Mouse (Mus musculus) liver, embryonic 11.5 days (tissue): ENCODE measurements around the gene Phb2. TPM values are rescaled to one million over a fixed set of nuclear protein-coding genes. Genes with fewer than 3 reads are reported as not detected.
"Not testable (repeated sequence)": the region's sequence is repeated elsewhere in the genome, so short reads cannot be mapped to it uniquely, and the experiment has no call there.

Experiments used
- ATAC-seq: fragments of 200-750 bp; cut with Nextera tagmentation; replicated peaks from 2 replicates; pipeline ENCODE4 v1.8.0; 2017; ENCODE audit warnings: moderate number of reproducible peaks, mild to moderate bottlenecking, moderate TSS enrichment, moderate library complexity; ENCODE audit not compliant: low FRiP score
- DNase-seq: peaks from one replicate; pipeline ENCODE4 v3.0.0-alpha.2; 2017; ENCODE audit warnings: low spot score
- H3K27ac ChIP-seq: fragments of 300-500 bp; sonication (generic); 2 replicates; pipeline ENCODE4 v1.5.1; 2014; ENCODE audit warnings: mild to moderate bottlenecking, low read depth, low read length, control low read depth
- H3K27me3 ChIP-seq: fragments of 300-500 bp; sonication (generic); replicated peaks from 2 replicates; pipeline ENCODE4 v1.6.1; 2014; ENCODE audit warnings: low read length, mixed read lengths; ENCODE audit not compliant: control insufficient read depth, insufficient read depth
- H3K36me3 ChIP-seq: fragments of 300-500 bp; sonication (generic); 2 replicates; pipeline ENCODE4 v1.6.1; 2014; ENCODE audit warnings: mild to moderate bottlenecking, low read length, moderate library complexity, mixed read lengths; ENCODE audit not compliant: control insufficient read depth, insufficient read depth
- H3K4me1 ChIP-seq: fragments of 300-500 bp; sonication (generic); replicated peaks from 2 replicates; pipeline ENCODE4 v1.6.1; 2014; ENCODE audit warnings: low read length, mixed read lengths; ENCODE audit not compliant: control insufficient read depth, insufficient read depth
- H3K4me2 ChIP-seq: fragments of 300-500 bp; sonication (generic); 2 replicates; pipeline ENCODE4 v1.6.1; 2014; ENCODE audit warnings: mild to moderate bottlenecking, control low read depth, moderate library complexity
- H3K4me3 ChIP-seq: fragments of 300-500 bp; sonication (generic); 2 replicates; pipeline ENCODE4 v1.5.1; 2014; ENCODE audit warnings: low read depth, low read length, control low read depth
- H3K9ac ChIP-seq: fragments of 300-500 bp; sonication (generic); 2 replicates; pipeline ENCODE4 v1.6.1; 2014; ENCODE audit warnings: low read depth, low read length, control low read depth
- H3K9me3 ChIP-seq: fragments of 300-500 bp; sonication (generic); 2 replicates; pipeline ENCODE4 v1.6.1; 2016; ENCODE audit warnings: low read length, inconsistent platforms, mixed read lengths; ENCODE audit not compliant: control insufficient read depth
- WGBS: fragments of 180-500 bp; shearing (Covaris S2); extraction: QIAGEN DNeasy Blood & Tissue Kit; methylation state at CpG from one replicate; pipeline ENCODE4 v1.1.7; 2014; 5-methylcytosine and 5-hydroxymethylcytosine counted together
- polyA plus RNA-seq: library from polyadenylated mRNA; unstranded; fragments of >200 nt; fragmentation: Nextera tagmentation; extraction: Ambion mirVana; gene quantifications from 2 replicates; pipeline ENCODE4 v1.2.1, GENCODE M21; 2014

Phb2 gene
- polyA plus RNA-seq, 1 experiment from 2014 or later: 640 TPM

GRCm38 (mm10) chr6:124672100-124672499 is 40.0 kb upstream of the Phb2 start:
- no peak overlapping the region for H3K9ac ChIP-seq
- H3K9me3 ChIP-seq: no peaks in the 10 kb centered on the region
- H3K4me3 ChIP-seq: no peak overlapping the region
- WGBS: 54% methylated on average over 6 of the region's 6 CpGs
- no peak overlapping the region for H3K27ac ChIP-seq
- DNase-seq: no peak
- no peaks in the 10 kb centered on the region for H3K27me3 ChIP-seq
- ATAC-seq: no peak
- H3K36me3 ChIP-seq: peaks cover 3% of the 10 kb centered on the region; the same call in 1 of the 2 replicates
- peaks cover 14% of the 10 kb centered on the region for H3K4me1 ChIP-seq
- no peak overlapping the region for H3K4me2 ChIP-seq

- Histone ChIP-seq H3K9me3 (no peaks in the 10 kb centered on the region), H3K4me1 (peaks cover 14% of the 10 kb centered on the region), H3K36me3 (peaks cover 3% of the 10 kb centered on the region; the same call in 1 of the 2 replicates), H3K27me3 (no peaks in the 10 kb centered on the region), H3K4me3 (no peak overlapping the region), H3K4me2 (no peak overlapping the region), H3K27ac (no peak overlapping the region), H3K9ac (no peak overlapping the region)
- no peak for ATAC-seq
- DNase-seq: no peak
- 92% methylated on average over 9 of the region's 9 CpGs for WGBS
Observed at GRCm38 (mm10) chr6:124673619-124674018, 38.5 kb upstream of the Phb2 start.

GRCm38 (mm10) chr6:124674591-124674990 is 37.5 kb upstream of the Phb2 start:
- 92% methylated on average over 7 of the region's 7 CpGs for WGBS
- ATAC-seq: no peak
- H3K27ac ChIP-seq: no peak overlapping the region
- H3K9me3 ChIP-seq: no peaks in the 10 kb centered on the region
- no peak overlapping the region for H3K4me2 ChIP-seq
- H3K9ac ChIP-seq: no peak overlapping the region
- H3K36me3 ChIP-seq: peaks cover 3% of the 10 kb centered on the region; the same call in 1 of the 2 replicates
- no peak overlapping the region for H3K4me3 ChIP-seq
- DNase-seq: no peak
- no peaks in the 10 kb centered on the region for H3K27me3 ChIP-seq
- peaks cover 14% of the 10 kb centered on the region for H3K4me1 ChIP-seq

GRCm38 (mm10) chr6:124676171-124676570 is 36.0 kb upstream of the Phb2 start:
- WGBS: 77% methylated on average over 6 of the region's 6 CpGs
- Histone ChIP-seq H3K4me1 (peaks cover 14% of the 10 kb centered on the region), H3K27me3 (no peaks in the 10 kb centered on the region), H3K9ac (no peak overlapping the region), H3K4me3 (no peak overlapping the region), H3K36me3 (peaks cover 3% of the 10 kb centered on the region; the same call in 1 of the 2 replicates), H3K9me3 (no peaks in the 10 kb centered on the region), H3K4me2 (no peak overlapping the region), H3K27ac (no peak overlapping the region)
- no peak for ATAC-seq
- no peak for DNase-seq

- Histone ChIP-seq H3K27ac (no peak overlapping the region), H3K27me3 (no peaks in the 10 kb centered on the region), H3K4me2 (no peak overlapping the region), H3K9me3 (no peaks in the 10 kb centered on the region), H3K9ac (no peak overlapping the region), H3K4me1 (peaks cover 20% of the 10 kb centered on the region), H3K36me3 (peaks cover 3% of the 10 kb centered on the region; the same call in 1 of the 2 replicates), H3K4me3 (no peak overlapping the region)
- DNase-seq (no peak), ATAC-seq (no peak)
- 85% methylated on average over 7 of the region's 7 CpGs for WGBS
Observed at GRCm38 (mm10) chr6:124678769-124679168, 33.4 kb upstream of the Phb2 start.

GRCm38 (mm10) chr6:124679486-124679885 is 32.6 kb upstream of the Phb2 start:
- Histone ChIP-seq H3K4me3 (no peak overlapping the region), H3K36me3 (peaks cover 3% of the 10 kb centered on the region; the same call in 1 of the 2 replicates), H3K9me3 (no peaks in the 10 kb centered on the region), H3K27me3 (no peaks in the 10 kb centered on the region), H3K9ac (no peak overlapping the region), H3K4me1 (peaks cover 26% of the 10 kb centered on the region), H3K4me2 (no peak overlapping the region), H3K27ac (no peak overlapping the region)
- WGBS: 92% methylated on average over 3 of the region's 3 CpGs
- no peak for ATAC-seq
- DNase-seq: no peak

- DNase-seq, H3K27me3 ChIP-seq, H3K36me3 ChIP-seq, H3K9me3 ChIP-seq, ATAC-seq, H3K27ac ChIP-seq, H3K4me3 ChIP-seq, H3K4me2 ChIP-seq, H3K9ac ChIP-seq: not testable (repeated sequence)
- WGBS: 62% methylated on average over 6 of the region's 6 CpGs
- peaks cover 47% of the 10 kb centered on the region for H3K4me1 ChIP-seq
Observed at GRCm38 (mm10) chr6:124682291-124682690, 29.8 kb upstream of the Phb2 start.

GRCm38 (mm10) chr6:124683591-124684417 is 28.3 kb upstream of the Phb2 start:
- Histone ChIP-seq H3K36me3 (no peaks in the 10 kb centered on the region), H3K4me1 (peaks cover 47% of the 10 kb centered on the region), H3K9ac (no peak overlapping the region), H3K4me3 (no peak overlapping the region), H3K9me3 (no peaks in the 10 kb centered on the region), H3K27ac (peak overlapping the region; percentile 63), H3K27me3 (no peaks in the 10 kb centered on the region), H3K4me2 (peak overlapping the region; percentile 45)
- ATAC-seq (peak; percentile 86), DNase-seq (no peak)
- 65% methylated on average over 14 of the region's 14 CpGs for WGBS
